Comparison of ENCODE assay signal across 10 mouse cellular contexts in genomic region chr2:70167944-70168935, GRCm38 (mm10).
DNase-seq lines count a peak whose midpoint lies in the region; ATAC-seq lines count a peak whose summit lies in the region.
"Had no signal": no experiment of that assay in that cellular context is flagged by ENCODE, and none has a peak within 500 bp of the region (broad histone marks: within the 10 kb centered on the region; RNA-seq: fewer than 3 reads in every experiment).

No protein-coding gene starts in this region.

- peak overlapping the region; percentile 11; the same call in 1 of the 2 replicates for H3K4me2 ChIP-seq in hindbrain, embryonic 13.5 days
- no peak overlapping the region for H3K4me2 ChIP-seq in midbrain, embryonic 11.5 days
- no peak overlapping the region for H3K4me2 ChIP-seq in kidney, embryonic 15.5 days

- H3K27ac ChIP-seq in hindbrain, embryonic 13.5 days: peak overlapping the region; percentile 50
- H3K27ac ChIP-seq in midbrain, embryonic 11.5 days (ENCODE audit: low read depth, low read length): no peak overlapping the region
- H3K27ac ChIP-seq in kidney, embryonic 15.5 days: no peak overlapping the region
- H3K27ac ChIP-seq: liver, embryonic 14.5 days had no signal

- H3K4me1 ChIP-seq in hindbrain, embryonic 13.5 days (replicated peaks): peaks cover 14% of the 10 kb centered on the region
- H3K4me1 ChIP-seq in midbrain, embryonic 11.5 days (ENCODE audit: control insufficient read depth, insufficient read depth, low read length): peaks cover 9% of the 10 kb centered on the region
- no peaks in the 10 kb centered on the region for H3K4me1 ChIP-seq in kidney, embryonic 15.5 days

- 0 out of 2 replicates have a peak, but pooled peaks cover 3% of the 10 kb centered on the region for H3K27me3 ChIP-seq in hindbrain, embryonic 13.5 days
- no peaks in the 10 kb centered on the region for H3K27me3 ChIP-seq in midbrain, embryonic 11.5 days (ENCODE audit: control insufficient read depth, insufficient read depth, low read length)
- H3K27me3 ChIP-seq in kidney, embryonic 15.5 days: no peaks in the 10 kb centered on the region

- DNase-seq in layer of hippocampus, adult 11-12 months (ENCODE audit: low spot score): peak; percentile 53
- DNase-seq in layer of hippocampus, adult 9-10 months (ENCODE audit: low spot score): no peak
- peak; percentile 87 for DNase-seq in midbrain, embryonic 11.5 days (ENCODE audit: low spot score, missing footprints)
- DNase-seq in adipocyte (ENCODE audit: low spot score): no peak
- no peak for DNase-seq in thymus, adult 18-20 months
- DNase-seq: kidney, adult 2 months had no signal

- no peak overlapping the region for H3K9ac ChIP-seq in hindbrain, embryonic 13.5 days
- no peak overlapping the region for H3K9ac ChIP-seq in midbrain, embryonic 11.5 days (ENCODE audit: low read length)
- no peak overlapping the region for H3K9ac ChIP-seq in kidney, embryonic 15.5 days
- H3K9ac ChIP-seq: liver, embryonic 14.5 days had no signal

- no peaks in the 10 kb centered on the region for H3K9me3 ChIP-seq in hindbrain, embryonic 13.5 days
- no peaks in the 10 kb centered on the region for H3K9me3 ChIP-seq in midbrain, embryonic 11.5 days (ENCODE audit: control insufficient read depth, low read length)
- no peaks in the 10 kb centered on the region for H3K9me3 ChIP-seq in kidney, embryonic 15.5 days (replicated peaks)

- WGBS in hindbrain, embryonic 13.5 days: 38% methylated on average over 17 of the region's 17 CpGs
- WGBS in midbrain, embryonic 11.5 days: 55% methylated on average over 17 of the region's 17 CpGs
- 64% methylated on average over 17 of the region's 17 CpGs for WGBS in kidney, embryonic 15.5 days

- H3K4me3 ChIP-seq in hindbrain, embryonic 13.5 days: no peak overlapping the region
- no peak overlapping the region for H3K4me3 ChIP-seq in midbrain, embryonic 11.5 days (ENCODE audit: low read depth, low read length)
- H3K4me3 ChIP-seq in kidney, embryonic 15.5 days (replicated peaks): no peak overlapping the region

- peak; percentile 72 for ATAC-seq in hindbrain, embryonic 13.5 days (ENCODE audit: low FRiP score)
- ATAC-seq in midbrain, embryonic 11.5 days (ENCODE audit: low FRiP score): peak; percentile 24; the same call in 1 of the 2 replicates
- ATAC-seq in activated CD4-positive, CD25-positive, alpha-beta regulatory T cell, adult 4 months: no peak
- ATAC-seq in kidney, embryonic 15.5 days (replicated peaks; ENCODE audit: low FRiP score): no peak

- H3K36me3 ChIP-seq in hindbrain, embryonic 13.5 days: no peaks in the 10 kb centered on the region
- no peaks in the 10 kb centered on the region for H3K36me3 ChIP-seq in midbrain, embryonic 11.5 days (ENCODE audit: control insufficient read depth, insufficient read depth, low read length)
- H3K36me3 ChIP-seq in kidney, embryonic 15.5 days: no peaks in the 10 kb centered on the region

Comparison
In these comparisons a context has a peak if more than half of its experiments do, and no peak if none do; other contexts are left out.
1. DNase-seq: peak in layer of hippocampus, adult 11-12 months (single experiment) and midbrain, embryonic 11.5 days (single experiment); none in layer of hippocampus, adult 9-10 months (single experiment), adipocyte (single experiment) and thymus, adult 18-20 months (0 of 2).
2. ATAC-seq: peak in hindbrain, embryonic 13.5 days (single experiment) and midbrain, embryonic 11.5 days (single experiment); none in activated CD4-positive, CD25-positive, alpha-beta regulatory T cell, adult 4 months (single experiment) and kidney, embryonic 15.5 days (single experiment).